Comparison of ENCODE assay signal across 12 mouse cellular contexts in genomic region chr9:32508118-32508517, GRCm38 (mm10). TPM values are rescaled to one million over a fixed set of nuclear protein-coding genes. Genes with fewer than 3 reads are reported as not detected.
DNase-seq lines count a peak whose midpoint lies in the region; ATAC-seq lines count a peak whose summit lies in the region.
"Had no signal": no experiment of that assay in that cellular context is flagged by ENCODE, and none has a peak within 500 bp of the region (broad histone marks: within the 10 kb centered on the region; RNA-seq: fewer than 3 reads in every experiment).

No protein-coding gene starts in this region.

- peak; percentile 86 for DNase-seq in heart, adult 11 months
- no peak for DNase-seq in heart, postnatal 14 days
- no peak for DNase-seq in liver
- no peak for DNase-seq in embryo, embryonic 11 days
- DNase-seq: adrenal gland, adult 8-10 months; cerebellum, adult 2 months; left cerebral cortex, postnatal 4 days had no signal

- H3K27ac ChIP-seq in liver, embryonic 12.5 days: peak overlapping the region; percentile 32; the same call in 1 of the 2 replicates
- H3K27ac ChIP-seq in embryonic facial prominence, embryonic 13.5 days: peak overlapping the region; percentile 48
- peak overlapping the region; percentile 67 for H3K27ac ChIP-seq in liver, embryonic 16.5 days (ENCODE audit: low read length)
- no peak overlapping the region for H3K27ac ChIP-seq in hindbrain, embryonic 16.5 days (ENCODE audit: low read depth, low read length)
- H3K27ac ChIP-seq: midbrain, embryonic 15.5 days had no signal

- H3K36me3 ChIP-seq in liver, embryonic 12.5 days: no peaks in the 10 kb centered on the region
- no peaks in the 10 kb centered on the region for H3K36me3 ChIP-seq in embryonic facial prominence, embryonic 13.5 days
- no peaks in the 10 kb centered on the region for H3K36me3 ChIP-seq in liver, embryonic 16.5 days (ENCODE audit: control insufficient read depth, insufficient read depth)
- no peaks in the 10 kb centered on the region for H3K36me3 ChIP-seq in hindbrain, embryonic 16.5 days (ENCODE audit: control insufficient read depth, insufficient read depth, low read length)
- H3K36me3 ChIP-seq: midbrain, embryonic 15.5 days had no signal

- H3K4me1 ChIP-seq in liver, embryonic 12.5 days: peaks cover 80% of the 10 kb centered on the region
- H3K4me1 ChIP-seq in embryonic facial prominence, embryonic 13.5 days: peaks cover 68% of the 10 kb centered on the region
- H3K4me1 ChIP-seq in liver, embryonic 16.5 days (ENCODE audit: control insufficient read depth, low read depth, low read length): peaks cover 14% of the 10 kb centered on the region
- no peaks in the 10 kb centered on the region for H3K4me1 ChIP-seq in hindbrain, embryonic 16.5 days (ENCODE audit: control insufficient read depth, insufficient read depth, low read depth, low read length)
- H3K4me1 ChIP-seq: midbrain, embryonic 15.5 days had no signal

- no peak overlapping the region for H3K4me3 ChIP-seq in liver, embryonic 12.5 days
- no peak overlapping the region for H3K4me3 ChIP-seq in embryonic facial prominence, embryonic 13.5 days
- H3K4me3 ChIP-seq in liver, embryonic 16.5 days (ENCODE audit: low read depth, low read length): no peak overlapping the region
- no peak overlapping the region for H3K4me3 ChIP-seq in hindbrain, embryonic 16.5 days (ENCODE audit: low read length)
- H3K4me3 ChIP-seq: midbrain, embryonic 15.5 days had no signal

- ATAC-seq in liver, embryonic 12.5 days: no peak
- ATAC-seq in embryonic facial prominence, embryonic 13.5 days (ENCODE audit: insufficient number of reproducible peaks, insufficient read depth, low FRiP score, low TSS enrichment, low read depth): no peak
- no peak for ATAC-seq in liver, embryonic 16.5 days (ENCODE audit: low read depth)
- ATAC-seq in hindbrain, embryonic 16.5 days: no peak
- ATAC-seq: midbrain, embryonic 15.5 days had no signal

- 46% methylated on average over 8 of the region's 8 CpGs for WGBS in liver, embryonic 12.5 days (ENCODE audit: insufficient replicate concordance)
- 17% methylated on average over 8 of the region's 8 CpGs for WGBS in embryonic facial prominence, embryonic 13.5 days
- 33% methylated on average over 8 of the region's 8 CpGs for WGBS in liver, embryonic 16.5 days (ENCODE audit: insufficient replicate concordance)
- WGBS in hindbrain, embryonic 16.5 days: 78% methylated on average over 8 of the region's 8 CpGs

- H3K27me3 ChIP-seq in liver, embryonic 12.5 days (replicated peaks): peaks cover 35% of the 10 kb centered on the region; the same call in 1 of the 2 replicates
- H3K27me3 ChIP-seq in embryonic facial prominence, embryonic 13.5 days: no peaks in the 10 kb centered on the region
- no peaks in the 10 kb centered on the region for H3K27me3 ChIP-seq in liver, embryonic 16.5 days (ENCODE audit: control insufficient read depth, insufficient read depth, low read depth, low read length)
- H3K27me3 ChIP-seq in hindbrain, embryonic 16.5 days (replicated peaks; ENCODE audit: control insufficient read depth, insufficient read depth, low read length): no peaks in the 10 kb centered on the region
- H3K27me3 ChIP-seq: midbrain, embryonic 15.5 days had no signal

- intact Hi-C loops in heart, postnatal 14 days (cut with DNase I): no loop called here

- H3K9me3 ChIP-seq in liver, embryonic 12.5 days (replicated peaks): no peaks in the 10 kb centered on the region
- no peaks in the 10 kb centered on the region for H3K9me3 ChIP-seq in embryonic facial prominence, embryonic 13.5 days
- H3K9me3 ChIP-seq in liver, embryonic 16.5 days (replicated peaks; ENCODE audit: control insufficient read depth, low read length): no peaks in the 10 kb centered on the region
- H3K9me3 ChIP-seq in hindbrain, embryonic 16.5 days (ENCODE audit: control insufficient read depth, low read length): no peaks in the 10 kb centered on the region
- H3K9me3 ChIP-seq: midbrain, embryonic 15.5 days had no signal

- H3K4me2 ChIP-seq in liver, embryonic 12.5 days: no peak overlapping the region
- no peak overlapping the region for H3K4me2 ChIP-seq in embryonic facial prominence, embryonic 13.5 days
- H3K4me2 ChIP-seq in liver, embryonic 16.5 days (ENCODE audit: low read depth, low read length): peak overlapping the region; percentile 20
- H3K4me2 ChIP-seq in hindbrain, embryonic 16.5 days (ENCODE audit: low read length): no peak overlapping the region
- H3K4me2 ChIP-seq: midbrain, embryonic 15.5 days had no signal

- H3K9ac ChIP-seq in liver, embryonic 12.5 days: no peak overlapping the region
- no peak overlapping the region for H3K9ac ChIP-seq in embryonic facial prominence, embryonic 13.5 days
- H3K9ac ChIP-seq in liver, embryonic 16.5 days (ENCODE audit: low read depth, low read length): no peak overlapping the region
- H3K9ac ChIP-seq in hindbrain, embryonic 16.5 days (ENCODE audit: low read depth, low read length): no peak overlapping the region
- H3K9ac ChIP-seq: midbrain, embryonic 15.5 days had no signal

RNA-seq across cellular contexts. Expression of gene Fli1, which starts 34.5 kb away (rescaled TPM):
- total RNA-seq in heart, postnatal 14 days (2021): 10 to 100 TPM; 37.0 to 41.0 TPM
- 15.3 and 16.2 TPM in 2 replicates for polyA plus RNA-seq in liver, embryonic 12.5 days (2016; fragmentation: Nextera tagmentation; extraction: Ambion mirVana)
- polyA plus RNA-seq in embryonic facial prominence, embryonic 13.5 days (2015; fragmentation: Nextera tagmentation; extraction: Ambion mirVana): 24.1 and 26.7 TPM in 2 replicates
- 6.9 and 8.2 TPM in 2 replicates for polyA plus RNA-seq in liver, embryonic 16.5 days (2015; fragmentation: Nextera tagmentation; extraction: Ambion mirVana)
- 6.4 and 8.4 TPM in 2 replicates for polyA plus RNA-seq in hindbrain, embryonic 16.5 days (2015; fragmentation: Nextera tagmentation; extraction: Ambion mirVana)
